Mouse (Mus musculus): ENCODE measurements around the gene Krt17. TPM values are rescaled to one million over a fixed set of nuclear protein-coding genes. Genes with fewer than 3 reads are reported as not detected.

The Krt17 gene
- polyA plus RNA-seq, 1 experiment from 2014 or later: 3.2 TPM

Other genes with a start within 250 kb of the Krt17 start
- not detected in 2 replicates for gene Krt33a, start 244.8 kb downstream of the Krt17 start, polyA plus RNA-seq (2016; fragmentation: Nextera tagmentation; extraction: Ambion mirVana)
- gene Krt33b, start 231.2 kb downstream of the Krt17 start, polyA plus RNA-seq (2016; fragmentation: Nextera tagmentation; extraction: Ambion mirVana): 0.14 TPM in 1 of 2 replicates, not detected in the other
- not detected in 2 replicates for gene Krt34, start 219.5 kb downstream of the Krt17 start, polyA plus RNA-seq (2016; fragmentation: Nextera tagmentation; extraction: Ambion mirVana)
- not detected in 2 replicates for gene Krt31, start 210.5 kb downstream of the Krt17 start, polyA plus RNA-seq (2016; fragmentation: Nextera tagmentation; extraction: Ambion mirVana)
- not detected in 2 replicates for gene Krt32, start 172.8 kb downstream of the Krt17 start, polyA plus RNA-seq (2016; fragmentation: Nextera tagmentation; extraction: Ambion mirVana)
- gene Krt35, start 164.8 kb downstream of the Krt17 start, polyA plus RNA-seq (2016; fragmentation: Nextera tagmentation; extraction: Ambion mirVana): not detected in 2 replicates
- gene Krt36, start 155.4 kb downstream of the Krt17 start, polyA plus RNA-seq (2016; fragmentation: Nextera tagmentation; extraction: Ambion mirVana): not detected in 2 replicates
- gene Krt13, start 139.5 kb downstream of the Krt17 start, polyA plus RNA-seq (2016; fragmentation: Nextera tagmentation; extraction: Ambion mirVana): not detected in 2 replicates
- gene Krt15, start 125.1 kb downstream of the Krt17 start, polyA plus RNA-seq (2016; fragmentation: Nextera tagmentation; extraction: Ambion mirVana): 10.5 and 17.3 TPM in 2 replicates
- gene Krt19, start 112.4 kb downstream of the Krt17 start, polyA plus RNA-seq (2016; fragmentation: Nextera tagmentation; extraction: Ambion mirVana): 4.5 and 6.7 TPM in 2 replicates
- 0.08 TPM in 1 of 2 replicates, not detected in the other for gene Krt9, start 67.8 kb downstream of the Krt17 start, polyA plus RNA-seq (2016; fragmentation: Nextera tagmentation; extraction: Ambion mirVana)
- 10.2 and 12.3 TPM in 2 replicates for gene Krt14, start 53.5 kb downstream of the Krt17 start, polyA plus RNA-seq (2016; fragmentation: Nextera tagmentation; extraction: Ambion mirVana)
- gene Krt16, start 12.1 kb downstream of the Krt17 start, polyA plus RNA-seq (2016; fragmentation: Nextera tagmentation; extraction: Ambion mirVana): not detected in 2 replicates
- gene Krt42, start 8.8 kb upstream of the Krt17 start, polyA plus RNA-seq (2016; fragmentation: Nextera tagmentation; extraction: Ambion mirVana): not detected in 2 replicates
- 1,343 and 1,447 TPM in 2 replicates for gene Eif1, start 58.9 kb upstream of the Krt17 start, polyA plus RNA-seq (2016; fragmentation: Nextera tagmentation; extraction: Ambion mirVana)
- 0.89 TPM in 1 of 2 replicates, not detected in the other for gene Gast, start 73.4 kb upstream of the Krt17 start, polyA plus RNA-seq (2016; fragmentation: Nextera tagmentation; extraction: Ambion mirVana)
- gene Hap1, start 95.1 kb upstream of the Krt17 start, polyA plus RNA-seq (2016; fragmentation: Nextera tagmentation; extraction: Ambion mirVana): 53.7 and 58.0 TPM in 2 replicates
- gene Jup, start 136.7 kb upstream of the Krt17 start, polyA plus RNA-seq (2016; fragmentation: Nextera tagmentation; extraction: Ambion mirVana): 64.0 and 64.6 TPM in 2 replicates
- gene P3h4, start 153.8 kb upstream of the Krt17 start, polyA plus RNA-seq (2016; fragmentation: Nextera tagmentation; extraction: Ambion mirVana): 34.3 and 35.9 TPM in 2 replicates
- 72.5 and 75.6 TPM in 2 replicates for gene Fkbp10, start 154.7 kb upstream of the Krt17 start, polyA plus RNA-seq (2016; fragmentation: Nextera tagmentation; extraction: Ambion mirVana)
- 101 and 112 TPM in 2 replicates for gene Nt5c3b, start 180.8 kb upstream of the Krt17 start, polyA plus RNA-seq (2016; fragmentation: Nextera tagmentation; extraction: Ambion mirVana)
- gene Klhl10, start 180.9 kb upstream of the Krt17 start, polyA plus RNA-seq (2016; fragmentation: Nextera tagmentation; extraction: Ambion mirVana): 0.68 and 0.94 TPM in 2 replicates
- gene Klhl11, start 211.7 kb upstream of the Krt17 start, polyA plus RNA-seq (2016; fragmentation: Nextera tagmentation; extraction: Ambion mirVana): 13.7 and 14.8 TPM in 2 replicates